Mouse (Mus musculus) bone marrow, adult 2 months (tissue): ENCODE data around the gene Cstl1. TPM values are rescaled to one million over a fixed set of nuclear protein-coding genes. Genes with fewer than 3 reads are reported as not detected.
"Not testable (repeated sequence)": the region's sequence is repeated elsewhere in the genome, so short reads cannot be mapped to it uniquely, and the experiment has no call there.

ENCODE experiments used
- H3K27ac ChIP-seq: fragments of 200-500 bp; 2 replicates; pipeline ENCODE4 v1.5.1; 2012; ENCODE audit warnings: low read depth, mild to moderate bottlenecking, control low read depth, inconsistent platforms, low read length; ENCODE audit not compliant: control insufficient read depth, poor library complexity, insufficient read depth
- H3K4me1 ChIP-seq: fragments of 200-500 bp; 2 replicates; pipeline ENCODE4 v1.6.1; 2011; ENCODE audit warnings: low read length; ENCODE audit not compliant: control insufficient read depth, insufficient read depth
- H3K4me3 ChIP-seq: fragments of 200-500 bp; replicated peaks from 2 replicates; pipeline ENCODE3; 2011; ENCODE audit warnings: mild to moderate bottlenecking, low read depth, low read length, control low read depth; ENCODE audit not compliant: control insufficient read depth
- CTCF ChIP-seq: fragments of 200-500 bp; IDR thresholded peaks from 2 replicates; pipeline ENCODE4 v1.5.1; 2011; ENCODE audit warnings: low read length, control low read depth; ENCODE audit not compliant: control insufficient read depth, insufficient read depth
- POLR2A ChIP-seq: fragments of 200-500 bp; IDR thresholded peaks from 2 replicates; pipeline ENCODE4 v1.6.1; 2011; ENCODE audit warnings: low read depth, mild to moderate bottlenecking, control low read depth, low read length, borderline replicate concordance; ENCODE audit not compliant: control insufficient read depth
- WGBS: fragments of 180-500 bp; shearing (Covaris S2); methylation state at CpG from one replicate; pipeline ENCODE4 v1.1.7; 2018; 5-methylcytosine and 5-hydroxymethylcytosine counted together
- polyA plus RNA-seq: library from polyadenylated mRNA; stranded (reverse); fragments of >200 nt; gene quantifications from 2 replicates; pipeline ENCODE4 v1.2.4, GENCODE M21; 2011; ENCODE audit warnings: low replicate concordance; ENCODE audit not compliant: missing spikeins, insufficient read depth, insufficient read length

The Cstl1 gene
- polyA plus RNA-seq, 1 experiment: not detected

GRCm38 (mm10) chr2:148743001-148743400 lies 7.2 kb upstream of the Cstl1 start:
- WGBS: 73% methylated on average over 3 of the region's 3 CpGs
- H3K27ac ChIP-seq: no peak overlapping the region

GRCm38 (mm10) chr2:148743846-148744407 lies 6.2 kb upstream of the Cstl1 start:
- no peaks in the 10 kb centered on the region; the same call in 1 of the 2 replicates for H3K4me1 ChIP-seq
- no peak for TF ChIP-seq POLR2A
- TF ChIP-seq CTCF: no peak
- no peak overlapping the region for H3K27ac ChIP-seq
- 68% methylated on average over 3 of the region's 3 CpGs for WGBS
- no peak overlapping the region for H3K4me3 ChIP-seq

More at GRCm38 (mm10) chr2:148743001-148743400, 7.2 kb upstream of the Cstl1 start:
- H3K4me3 ChIP-seq: no peak overlapping the region
- H3K4me1 ChIP-seq: no peaks in the 10 kb centered on the region; the same call in 1 of the 2 replicates
- no peak for TF ChIP-seq CTCF
- no peak for TF ChIP-seq POLR2A

- no peak overlapping the region for H3K4me3 ChIP-seq
- H3K4me1 ChIP-seq: no peaks in the 10 kb centered on the region; the same call in 1 of the 2 replicates
- TF ChIP-seq CTCF: peak; percentile 16; the same call in 1 of the 2 replicates
- no peak for TF ChIP-seq POLR2A
- no peak overlapping the region for H3K27ac ChIP-seq
- WGBS: 15% methylated on average over 15 of the region's 15 CpGs
Observed at GRCm38 (mm10) chr2:148751893-148752813, 2.0 kb downstream of the Cstl1 start.

GRCm38 (mm10) chr2:148754310-148754846 lies 4.2 kb downstream of the Cstl1 start:
- WGBS: 3% methylated on average over 1 of the region's 1 CpGs
- TF ChIP-seq CTCF (no peak), POLR2A (no peak)
- H3K4me1 ChIP-seq: no peaks in the 10 kb centered on the region; the same call in 1 of the 2 replicates
- H3K27ac ChIP-seq: no peak overlapping the region
- no peak overlapping the region for H3K4me3 ChIP-seq

GRCm38 (mm10) chr2:148763648-148764388 lies 13.7 kb downstream of the Cstl1 start:
- no peak overlapping the region for H3K4me3 ChIP-seq
- H3K4me1 ChIP-seq: no peaks in the 10 kb centered on the region; the same call in 1 of the 2 replicates
- TF ChIP-seq CTCF: no peak
- no peak for TF ChIP-seq POLR2A
- 85% methylated on average over 1 of the region's 1 CpGs for WGBS
- H3K27ac ChIP-seq: peak overlapping the region; percentile 49

- not testable (repeated sequence) for H3K4me3 ChIP-seq, H3K4me1 ChIP-seq, H3K27ac ChIP-seq
- 76% methylated on average over 4 of the region's 4 CpGs for WGBS
Observed at GRCm38 (mm10) chr2:148771397-148771796, 21.2 kb downstream of the Cstl1 start, which contains the start of gene Cst11. Gene Cst11 (minus strand): TSS chr2:148771497.

GRCm38 (mm10) chr2:148781709-148782108 lies 31.6 kb downstream of the Cstl1 start, which contains the start of gene 8030411F24Rik:
Gene 8030411F24Rik (plus strand): TSS chr2:148782009.
- TF ChIP-seq POLR2A (no peak), CTCF (no peak)
- H3K4me1 ChIP-seq: no peaks in the 10 kb centered on the region
- H3K4me3 ChIP-seq: no peak within 1 kb of the TSS
- H3K27ac ChIP-seq: no peak within 1 kb of the TSS
- 26% methylated on average over 1 of the region's 1 CpGs for WGBS
